Mouse (Mus musculus) CD4-positive, CD25-positive, alpha-beta regulatory T cell, adult 2 months (primary cell): ENCODE results near the gene Plekho2.

Experiments
- DNase-seq: peaks from one replicate; pipeline ENCODE4 v3.0.0-alpha.2; 2012; ENCODE audit warnings: low read depth, low spot score

Gene Plekho2

GRCm38 (mm10) chr9:65586406-65587269, 6.8 kb upstream of the Plekho2 start, which contains the start of gene Pif1:
Pif1 (plus strand) TSS chr9:65587160.
- peak; percentile 82 for DNase-seq

GRCm38 (mm10) chr9:65583045-65583444, 3.2 kb upstream of the Plekho2 start:
- DNase-seq = peak; percentile 64

DNA sequence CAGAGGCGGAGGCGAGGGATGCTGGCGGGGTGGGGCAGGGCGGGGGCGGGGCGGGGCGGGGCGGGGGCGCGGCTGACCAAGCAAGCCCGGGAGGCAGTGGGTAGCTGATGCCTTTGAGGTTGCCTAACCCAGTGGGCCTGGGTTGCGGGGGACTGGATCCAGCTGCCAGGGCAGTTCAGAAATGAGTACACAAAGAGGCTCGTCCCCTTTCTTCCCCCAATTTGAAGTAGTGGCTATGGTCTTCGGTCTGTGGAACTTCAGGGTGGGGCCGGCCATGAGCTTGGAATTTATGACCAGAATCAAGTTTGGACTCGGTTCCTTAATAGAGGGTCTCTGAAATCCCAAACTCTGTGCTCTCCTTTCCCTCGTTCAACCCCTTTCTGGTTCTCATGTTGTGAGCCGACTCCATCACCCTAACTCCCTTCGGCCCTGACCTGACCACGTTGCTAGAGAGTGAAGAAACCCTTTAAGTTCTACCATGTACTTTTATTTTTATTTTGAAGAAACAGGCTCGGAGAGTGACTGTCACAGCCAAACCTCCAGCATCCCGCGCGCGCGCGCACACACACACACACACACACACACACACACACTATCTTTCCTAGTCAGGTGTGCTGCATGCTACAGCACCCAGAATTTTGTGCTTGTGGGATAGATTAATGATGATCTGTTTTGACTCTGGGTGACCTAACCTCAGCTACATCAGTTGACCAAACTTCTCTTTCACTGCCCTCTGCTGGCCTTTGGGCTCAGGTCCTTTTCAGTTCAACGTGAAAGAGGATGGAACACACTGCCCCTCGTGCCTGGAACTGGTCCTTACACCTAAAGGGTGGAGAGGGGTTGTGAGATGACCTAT, 789 bp upstream of the Plekho2 start:
- peak; percentile 92 for DNase-seq

DNA sequence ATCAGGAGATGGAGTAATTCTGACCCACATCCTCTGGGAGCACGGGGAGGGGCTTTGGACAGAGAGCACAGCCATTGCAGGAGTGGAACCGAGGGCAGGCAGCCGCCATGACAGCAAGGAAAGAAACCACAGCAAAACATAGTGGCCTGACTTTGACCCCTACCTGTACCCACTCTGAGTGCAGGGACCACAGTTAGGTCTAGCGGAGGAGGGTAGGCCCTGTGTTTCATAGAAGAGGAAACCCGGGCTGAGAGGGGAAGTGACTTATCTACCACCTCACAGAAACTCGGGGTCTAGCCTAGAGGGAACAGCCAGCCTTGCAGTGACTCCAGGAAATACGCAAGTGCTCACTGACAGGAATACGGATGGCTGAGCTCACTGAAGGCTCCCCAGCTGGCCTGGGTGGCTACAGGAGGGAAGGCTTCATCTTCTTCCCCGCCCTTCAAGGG, 1.0 kb downstream of the Plekho2 start:
- DNase-seq = peak; percentile 64

DNA sequence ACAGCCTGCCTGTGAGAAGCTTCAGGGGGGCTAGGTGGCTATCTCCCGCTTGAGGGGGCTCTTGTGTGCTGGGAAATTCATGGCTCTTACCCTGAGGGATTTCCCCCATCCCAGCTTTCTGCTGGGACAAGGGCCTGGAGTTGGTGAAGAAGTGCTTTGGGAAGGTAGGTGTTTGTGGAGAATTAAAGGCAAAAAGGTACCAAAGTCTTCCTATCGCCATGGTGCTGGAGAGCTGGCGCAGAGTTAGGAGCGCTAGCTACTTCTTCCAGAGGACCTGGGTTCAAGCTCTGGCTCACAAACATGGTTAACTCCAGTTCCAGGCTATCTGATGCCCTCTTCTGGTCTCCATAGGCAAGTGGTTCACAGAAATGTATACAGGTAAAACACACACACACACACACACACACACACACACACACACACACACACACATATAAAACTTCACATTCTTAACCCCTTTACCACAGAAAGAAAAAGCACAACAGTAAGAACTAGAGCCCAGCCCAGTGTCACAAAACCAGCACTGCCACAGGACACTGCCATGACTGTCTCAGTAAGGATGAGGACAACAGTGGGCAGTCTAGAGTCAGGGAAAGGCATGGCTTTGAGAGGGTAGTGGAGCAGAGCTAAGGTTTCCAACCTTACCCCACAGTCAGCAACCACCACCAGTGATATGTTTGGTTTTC, 2.2 kb downstream of the Plekho2 start:
- no peak for DNase-seq

DNA sequence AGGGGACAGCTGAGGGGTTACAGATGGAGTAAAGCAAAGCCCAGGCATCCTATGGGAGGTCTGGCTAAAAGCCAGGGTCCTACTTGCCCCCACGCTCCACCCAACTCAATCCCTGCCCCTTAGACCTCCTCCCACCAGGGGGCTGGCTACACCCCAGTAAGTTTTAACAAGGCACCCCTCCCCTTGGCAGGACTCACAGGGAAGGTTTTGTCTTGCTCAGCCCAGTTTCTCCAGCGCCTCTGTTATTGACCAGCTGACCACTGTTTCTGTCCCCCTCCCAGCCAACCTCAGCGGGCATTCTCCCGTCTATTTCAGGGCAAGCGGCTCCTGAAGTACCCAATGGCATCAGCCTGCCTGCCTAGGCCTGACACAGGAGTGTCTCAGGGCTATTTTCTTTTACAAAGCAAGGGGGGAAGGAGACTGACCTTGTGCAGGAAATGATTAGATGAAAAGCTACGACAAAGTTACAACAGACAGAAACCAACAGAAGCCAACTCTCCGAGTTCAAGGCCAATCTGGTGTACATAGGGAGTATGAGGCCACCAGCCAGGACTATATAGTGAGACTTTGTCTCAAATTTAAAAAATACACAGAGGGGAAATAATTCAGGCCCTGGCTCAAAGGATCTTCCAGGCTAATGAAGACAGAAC, 2.9 kb downstream of the Plekho2 start:
- no peak for DNase-seq

- peak; percentile 43 for DNase-seq
These were observed 4.2 kb downstream of the Plekho2 start for GRCm38 (mm10) chr9:65575393-65576196.

DNA sequence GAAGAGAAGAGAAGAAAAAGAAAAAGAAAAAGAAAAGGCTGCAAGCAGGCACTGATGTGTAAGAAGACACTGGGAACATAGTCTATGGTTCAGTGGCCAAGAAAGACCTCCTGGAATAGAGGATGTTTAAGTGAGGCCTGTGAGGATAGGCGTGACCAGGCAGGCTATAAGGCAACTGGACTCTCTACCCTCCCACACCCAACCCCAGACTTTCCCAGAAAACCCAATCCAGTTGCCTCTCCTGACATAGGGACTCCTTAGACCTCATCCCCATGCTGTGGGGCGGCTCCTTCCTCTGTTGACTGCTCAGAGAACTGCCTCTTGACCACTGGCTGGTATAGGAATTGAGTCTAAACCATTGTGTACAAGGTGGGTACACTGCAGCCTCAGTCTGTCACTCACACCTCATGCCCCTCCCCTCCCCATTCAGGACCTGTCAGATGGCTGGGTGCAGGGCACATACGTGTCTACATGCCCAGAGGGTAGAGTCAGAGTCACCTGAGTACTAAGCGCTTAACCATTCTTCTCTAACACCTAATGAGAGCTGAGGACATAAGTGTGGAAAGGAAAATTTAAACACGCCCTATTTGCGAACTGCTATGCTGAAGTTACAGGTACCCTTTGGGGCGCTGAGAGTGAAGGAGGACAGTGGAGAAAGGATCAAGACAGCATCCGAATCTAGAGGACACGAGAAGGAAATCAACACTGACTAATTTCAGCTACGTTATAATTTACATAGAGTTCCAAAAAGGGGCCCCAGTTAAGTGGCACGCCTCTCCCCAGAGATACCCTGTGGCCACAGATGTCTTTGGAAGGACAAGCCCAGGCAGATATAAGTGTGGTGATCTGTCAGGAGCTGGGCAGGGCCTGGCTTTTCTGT, 5.1 kb downstream of the Plekho2 start:
- DNase-seq = no peak

DNA sequence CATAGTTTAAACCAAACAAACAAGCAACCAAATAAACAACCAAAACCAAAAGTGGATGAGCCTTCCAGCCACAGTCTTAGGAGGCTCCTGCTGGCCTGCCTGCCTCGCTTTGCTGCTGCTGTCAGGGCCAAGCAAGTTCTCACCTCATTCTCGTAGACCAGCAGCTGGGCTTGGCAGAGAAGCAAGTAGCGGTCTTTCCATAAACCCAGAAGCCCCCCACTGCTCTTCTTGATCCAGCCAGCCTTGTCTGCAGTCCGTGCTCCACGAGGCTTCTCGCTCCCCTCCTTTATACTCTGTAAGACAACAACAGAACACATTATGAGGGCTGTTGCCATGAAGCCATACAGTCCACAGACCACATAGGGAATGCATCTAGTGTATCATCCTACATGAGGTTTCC, 7.0 kb downstream of the Plekho2 start:
- DNase-seq = no peak

DNA sequence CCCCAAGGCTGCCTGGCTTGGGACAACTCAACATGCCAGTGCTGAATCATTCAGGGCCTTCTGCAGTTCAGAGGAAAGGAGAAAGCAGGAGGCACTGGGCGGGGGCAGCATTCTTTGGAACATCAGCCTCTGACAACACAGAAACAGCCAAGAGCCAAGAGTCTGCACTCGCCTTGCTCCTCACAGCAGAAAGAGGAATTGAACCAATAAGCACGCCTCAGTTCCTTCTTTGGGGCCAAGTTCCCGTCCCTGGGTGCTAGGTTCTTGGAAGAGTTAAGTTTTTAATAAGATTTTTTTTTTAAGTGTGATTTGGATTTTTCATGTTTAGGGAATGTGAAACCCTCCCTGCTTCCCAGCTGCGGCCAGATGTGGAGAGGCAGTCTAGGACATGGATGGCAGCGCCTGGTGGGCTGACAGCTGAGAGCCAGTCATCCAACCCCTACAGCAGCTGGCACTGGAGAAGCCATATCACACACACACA, 10.3 kb downstream of the Plekho2 start:
- no peak for DNase-seq

- no peak for DNase-seq
These were observed 11.1 kb downstream of the Plekho2 start for GRCm38 (mm10) chr9:65568787-65569186.

GRCm38 (mm10) chr9:65564698-65565097, 15.1 kb downstream of the Plekho2 start:
- DNase-seq = no peak

- DNase-seq = no peak
These were observed 16.8 kb downstream of the Plekho2 start for GRCm38 (mm10) chr9:65563073-65563472.

GRCm38 (mm10) chr9:65562081-65562506, 17.7 kb downstream of the Plekho2 start:
- DNase-seq = no peak

GRCm38 (mm10) chr9:65561016-65561415, 18.8 kb downstream of the Plekho2 start:
- no peak for DNase-seq

GRCm38 (mm10) chr9:65558806-65559205, 21.0 kb downstream of the Plekho2 start:
- DNase-seq = no peak

- DNase-seq = no peak
These were observed 22.9 kb downstream of the Plekho2 start for GRCm38 (mm10) chr9:65556979-65557378.

- DNase-seq = no peak
These were observed 23.5 kb downstream of the Plekho2 start for GRCm38 (mm10) chr9:65556349-65556748.

DNA sequence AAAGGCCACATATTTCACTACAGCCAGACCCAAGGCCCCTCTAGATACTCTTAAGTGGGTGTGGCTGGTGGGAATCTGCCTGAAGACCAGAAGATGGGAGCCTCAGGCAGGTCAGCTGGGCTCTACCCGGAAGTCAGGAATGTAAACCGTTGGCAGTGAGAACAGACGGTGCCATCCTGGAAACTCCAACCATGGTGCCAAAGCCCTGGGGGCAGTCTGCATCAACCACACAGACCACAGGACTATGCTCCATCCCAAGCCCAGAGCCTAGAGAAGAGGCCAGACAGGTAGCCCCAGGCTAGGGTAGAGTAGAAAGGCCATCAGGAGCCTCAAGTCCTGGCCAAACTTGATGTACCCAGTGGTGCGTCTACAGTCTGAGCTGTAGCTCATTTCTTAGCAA, 24.2 kb downstream of the Plekho2 start:
- no peak for DNase-seq
